Mouse (Mus musculus) lung, postnatal 36 days (tissue): ENCODE measurements around the gene Eps8.

Experiments used
- DNase-seq: peaks from one replicate; pipeline ENCODE4 v3.0.0; 2022; ENCODE audit warnings: mixed read lengths

The Eps8 gene

GRCm38 (mm10) chr6:137608160-137608930 lies 46.3 kb downstream of the Eps8 start:
- DNase-seq, result no peak

- DNase-seq, result no peak
Measured at GRCm38 (mm10) chr6:137606541-137606940, 48.1 kb downstream of the Eps8 start.

GRCm38 (mm10) chr6:137604417-137605248 lies 50.0 kb downstream of the Eps8 start:
- no peak for DNase-seq

GRCm38 (mm10) chr6:137598306-137598705 lies 56.4 kb downstream of the Eps8 start:
- DNase-seq, result no peak

GRCm38 (mm10) chr6:137597442-137598058 lies 57.1 kb downstream of the Eps8 start:
- no peak for DNase-seq

GRCm38 (mm10) chr6:137592582-137592981 lies 62.1 kb downstream of the Eps8 start:
- no peak for DNase-seq

GRCm38 (mm10) chr6:137589245-137589618 lies 65.4 kb downstream of the Eps8 start:
- no peak for DNase-seq

- no peak for DNase-seq
Measured at GRCm38 (mm10) chr6:137588481-137589244, 66.0 kb downstream of the Eps8 start.

GRCm38 (mm10) chr6:137587866-137588265 lies 66.8 kb downstream of the Eps8 start:
- DNase-seq, result no peak

GRCm38 (mm10) chr6:137585229-137585628 lies 69.4 kb downstream of the Eps8 start:
- no peak for DNase-seq

- DNase-seq, result no peak
Measured at GRCm38 (mm10) chr6:137583056-137583455, 71.6 kb downstream of the Eps8 start.

GRCm38 (mm10) chr6:137582207-137582889 lies 72.3 kb downstream of the Eps8 start:
- peak; percentile 66 for DNase-seq

GRCm38 (mm10) chr6:137581331-137582010 lies 73.2 kb downstream of the Eps8 start:
- DNase-seq, result no peak

GRCm38 (mm10) chr6:137580503-137580902 lies 74.2 kb downstream of the Eps8 start:
- no peak for DNase-seq

GRCm38 (mm10) chr6:137576670-137577371 lies 77.9 kb downstream of the Eps8 start:
- peak; percentile 19 for DNase-seq

- no peak for DNase-seq
Measured at GRCm38 (mm10) chr6:137576091-137576490, 78.6 kb downstream of the Eps8 start.

GRCm38 (mm10) chr6:137573897-137574296 lies 80.8 kb downstream of the Eps8 start:
- no peak for DNase-seq

GRCm38 (mm10) chr6:137570718-137571131 lies 84.0 kb downstream of the Eps8 start:
- DNase-seq, result peak; percentile 37

- no peak for DNase-seq
Measured at GRCm38 (mm10) chr6:137570019-137570418, 84.7 kb downstream of the Eps8 start.

- peak; percentile 42 for DNase-seq
Measured at GRCm38 (mm10) chr6:137569071-137569470, 85.6 kb downstream of the Eps8 start.

- DNase-seq, result peak; percentile 44
Measured at GRCm38 (mm10) chr6:137565890-137566289, 88.8 kb downstream of the Eps8 start.
